Mouse (Mus musculus): ENCODE measurements around the gene Def6. TPM values are rescaled to one million over a fixed set of nuclear protein-coding genes. Genes with fewer than 3 reads are reported as not detected.

Def6 gene
- total and polyA plus RNA-seq, 3 experiments, result 121 to 154 TPM; not detected in 1

DNA sequence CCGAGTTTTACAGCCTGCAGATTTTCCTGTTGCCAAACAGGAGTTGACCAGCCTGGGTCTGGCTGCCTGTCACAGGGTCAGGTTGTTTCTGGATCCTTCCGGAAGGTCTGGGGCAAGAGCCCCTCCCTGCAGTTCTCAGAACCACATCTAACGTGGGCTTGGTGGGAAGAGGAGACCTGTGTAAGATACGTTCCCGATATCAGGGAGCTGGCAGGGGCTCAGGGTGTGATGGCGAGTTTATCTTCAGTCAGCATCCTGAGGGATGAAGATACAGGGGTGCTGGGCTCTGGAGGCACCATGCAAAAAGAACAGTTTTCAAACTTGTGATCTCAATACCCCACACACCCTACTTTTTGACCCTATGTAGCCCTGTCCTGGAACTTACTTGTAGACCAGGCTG, 30.3 kb downstream of the Def6 start (continued):
- no peak for TF ChIP-seq MXI1 (IDR thresholded peaks at IDR 0.05; ENCODE audit: low read depth, low read length)
- TF ChIP-seq POLR2AphosphoS2 (IDR thresholded peaks at IDR 0.05; ENCODE audit: low read length), result no peak
- TF ChIP-seq CTCF (IDR thresholded peaks at IDR 0.05 in 2 of 3, conservative IDR thresholded peaks at IDR 0.05 in 1 of 3; ENCODE audit: control insufficient read depth in 1 of 3, insufficient read depth in 1 of 3, low read depth in 2 of 3, low read length in 3 of 3, poor library complexity in 1 of 3, severe bottlenecking in 1 of 3), result no peak
- no peak for TF ChIP-seq E2F4 (IDR thresholded peaks at IDR 0.05; ENCODE audit: borderline replicate concordance, low read depth, low read length)

DNA sequence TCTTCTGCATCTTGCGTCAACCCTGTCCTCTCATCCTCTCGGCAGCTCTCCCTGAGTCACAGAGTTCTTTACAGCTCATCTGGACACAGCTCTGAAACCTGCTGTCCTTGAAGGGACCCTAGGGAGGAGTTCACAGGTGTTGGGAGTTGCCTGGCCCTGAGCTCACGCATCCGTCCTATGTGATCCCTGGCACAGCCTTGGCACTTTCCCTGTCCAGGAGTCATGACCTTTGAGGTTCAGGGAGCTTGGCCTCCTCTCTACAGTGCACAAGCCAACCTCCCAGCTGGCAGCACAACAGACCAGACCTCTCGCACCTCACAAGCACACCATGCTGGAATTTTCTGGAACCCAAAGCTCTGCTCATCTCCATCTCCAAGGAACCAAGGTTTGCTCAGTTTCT, 33.3 kb downstream of the Def6 start:
- no peak for DNase-seq (ENCODE audit: low read depth, low spot score)
- Histone ChIP-seq H3K9me3 (replicated peaks; ENCODE audit: insufficient read depth, low read length) (no peaks in the 10 kb centered on the region), H3K9ac (ENCODE audit: control insufficient read depth, low read depth, low read length, poor library complexity, severe bottlenecking) (no peak overlapping the region), H3K27ac (ENCODE audit: control insufficient read depth, low read depth, low read length) (no peak overlapping the region), H3K79me2 (ENCODE audit: control insufficient read depth, insufficient read depth, low read length, poor library complexity) (no peaks in the 10 kb centered on the region), H3K4me3 (ENCODE audit: control insufficient read depth in 1 of 2, insufficient read depth in 1 of 2, low read depth in 2 of 2, low read length in 2 of 2) (no peak overlapping the region), H3K36me3 (ENCODE audit: control insufficient read depth in 1 of 2, insufficient read depth in 2 of 2, low read length in 2 of 2) (peaks cover 0 to 9% of the 10 kb centered on the region in 2 experiments; a peak in 3 of 4 replicates), H3K4me1 (ENCODE audit: control insufficient read depth in 1 of 2, insufficient read depth in 2 of 2, low read length in 2 of 2) (peaks cover 0 to 18% of the 10 kb centered on the region in 2 experiments; a peak in 3 of 4 replicates), H3K27me3 (ENCODE audit: control insufficient read depth in 1 of 2, insufficient read depth in 2 of 2, low read length in 2 of 2) (no peaks in the 10 kb centered on the region)
- TF ChIP-seq ZMIZ1 (IDR thresholded peaks at IDR 0.05; ENCODE audit: low read depth, low read length), result no peak
- TF ChIP-seq MYC (IDR thresholded peaks at IDR 0.05; ENCODE audit: low read depth, low read length), result no peak
- TF ChIP-seq EP300 (IDR thresholded peaks at IDR 0.05; ENCODE audit: low read depth in 1 of 2, low read length in 2 of 2), result no peak
- no peak for TF ChIP-seq SMC3 (IDR thresholded peaks at IDR 0.05; ENCODE audit: low read depth, low read length)
- no peak for TF ChIP-seq POLR2AphosphoS5 (IDR thresholded peaks at IDR 0.05; ENCODE audit: borderline replicate concordance, low read depth, low read length)
- no peak for TF ChIP-seq GATA1 (IDR thresholded peaks at IDR 0.05; ENCODE audit: low read depth, low read length)
- no peak for TF ChIP-seq ZC3H11A (IDR thresholded peaks at IDR 0.05; ENCODE audit: low read depth, low read length)
- TF ChIP-seq MAFK (IDR thresholded peaks at IDR 0.05; ENCODE audit: borderline replicate concordance, low read depth, low read length), result no peak
- TF ChIP-seq JUND (IDR thresholded peaks at IDR 0.05; ENCODE audit: low read depth, low read length), result no peak
- TF ChIP-seq NELFE (IDR thresholded peaks at IDR 0.05; ENCODE audit: low read depth, low read length), result no peak
- no peak for TF ChIP-seq ELF1 (IDR thresholded peaks at IDR 0.05; ENCODE audit: low read depth, low read length)

- H3K27me3 ChIP-seq (ENCODE audit: control insufficient read depth in 1 of 2, insufficient read depth in 2 of 2, low read length in 2 of 2), result no peaks in the 10 kb centered on the region
- no peaks in the 10 kb centered on the region for H3K79me2 ChIP-seq (ENCODE audit: control insufficient read depth, insufficient read depth, low read length, poor library complexity)
- no peak overlapping the region for H3K9ac ChIP-seq (ENCODE audit: control insufficient read depth, low read depth, low read length, poor library complexity, severe bottlenecking)
- H3K36me3 ChIP-seq (ENCODE audit: control insufficient read depth in 1 of 2, insufficient read depth in 2 of 2, low read length in 2 of 2), result peaks cover 0 to 9% of the 10 kb centered on the region in 2 experiments; a peak in 3 of 4 replicates
- peaks cover 0 to 12% of the 10 kb centered on the region in 2 experiments; a peak in 3 of 4 replicates for H3K4me1 ChIP-seq (ENCODE audit: control insufficient read depth in 1 of 2, insufficient read depth in 2 of 2, low read length in 2 of 2)
- no peak for DNase-seq (ENCODE audit: low read depth, low spot score)
- no peak overlapping the region for H3K4me3 ChIP-seq (ENCODE audit: control insufficient read depth in 1 of 2, insufficient read depth in 1 of 2, low read depth in 2 of 2, low read length in 2 of 2)
- TF ChIP-seq EP300 (IDR thresholded peaks at IDR 0.05; ENCODE audit: low read depth in 1 of 2, low read length in 2 of 2), result no peak
- TF ChIP-seq MAX (IDR thresholded peaks at IDR 0.05; ENCODE audit: low read length), result no peak
- TF ChIP-seq SMC3 (IDR thresholded peaks at IDR 0.05; ENCODE audit: low read depth, low read length), result no peak
- TF ChIP-seq HCFC1 (IDR thresholded peaks at IDR 0.05; ENCODE audit: low read depth, low read length), result no peak
- no peak for TF ChIP-seq SIN3A (IDR thresholded peaks at IDR 0.05; ENCODE audit: low read length)
- TF ChIP-seq UBTF (IDR thresholded peaks at IDR 0.05; ENCODE audit: borderline replicate concordance, insufficient read depth, low read depth, low read length), result no peak
- TF ChIP-seq MXI1 (IDR thresholded peaks at IDR 0.05; ENCODE audit: low read depth, low read length), result no peak
- TF ChIP-seq E2F4 (IDR thresholded peaks at IDR 0.05; ENCODE audit: borderline replicate concordance, low read depth, low read length), result no peak
- no peak for TF ChIP-seq CTCF (IDR thresholded peaks at IDR 0.05 in 2 of 3, conservative IDR thresholded peaks at IDR 0.05 in 1 of 3; ENCODE audit: control insufficient read depth in 1 of 3, insufficient read depth in 1 of 3, low read depth in 2 of 3, low read length in 3 of 3, poor library complexity in 1 of 3, severe bottlenecking in 1 of 3)
- TF ChIP-seq TBP (IDR thresholded peaks at IDR 0.05; ENCODE audit: low read depth, low read length), result no peak
- TF ChIP-seq RCOR1 (IDR thresholded peaks at IDR 0.05; ENCODE audit: low read depth, low read length), result no peak
- no peak for TF ChIP-seq CHD1 (IDR thresholded peaks at IDR 0.05; ENCODE audit: low read depth, low read length)
- TF ChIP-seq POLR2AphosphoS2 (IDR thresholded peaks at IDR 0.05; ENCODE audit: low read length), result no peak
- no peak for TF ChIP-seq MYC (IDR thresholded peaks at IDR 0.05; ENCODE audit: low read depth, low read length)
- no peak for TF ChIP-seq ZMIZ1 (IDR thresholded peaks at IDR 0.05; ENCODE audit: low read depth, low read length)
- TF ChIP-seq RAD21 (IDR thresholded peaks at IDR 0.05; ENCODE audit: low read depth, low read length), result no peak
- no peak for TF ChIP-seq ZC3H11A (IDR thresholded peaks at IDR 0.05; ENCODE audit: low read depth, low read length)
- TF ChIP-seq MYB (IDR thresholded peaks at IDR 0.05; ENCODE audit: low read depth, low read length), result no peak
- no peak overlapping the region for H3K27ac ChIP-seq (ENCODE audit: control insufficient read depth, low read depth, low read length)
- H3K9me3 ChIP-seq (replicated peaks; ENCODE audit: insufficient read depth, low read length), result no peaks in the 10 kb centered on the region
These were observed 34.7 kb downstream of the Def6 start for GRCm38 (mm10) chr17:28242296-28242695.
